Mouse (Mus musculus): Measurements from ENCODE around the gene Coq8a.

DNA sequence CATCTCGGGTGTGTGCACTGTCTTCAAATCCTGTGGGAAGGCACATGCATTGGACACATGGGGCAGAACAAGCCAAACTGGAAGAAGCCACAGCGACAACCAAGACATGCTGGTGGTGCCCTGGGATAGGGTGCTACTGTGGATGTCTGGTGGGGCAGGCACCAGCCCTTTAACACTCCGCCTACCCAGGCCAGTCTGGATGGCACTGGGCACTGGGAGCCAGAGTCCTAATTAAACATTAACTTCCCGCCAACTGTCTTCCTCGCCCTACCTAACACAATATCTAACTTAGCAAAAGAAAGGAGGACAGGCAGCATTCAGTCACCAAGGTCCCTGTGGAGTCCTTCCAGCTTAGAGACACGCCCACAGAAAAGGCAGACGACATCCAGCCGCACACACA, 23.8 kb downstream of the Coq8a start:
- no peak for TF ChIP-seq CTCF (IDR thresholded peaks at IDR 0.05; ENCODE audit: control insufficient read depth, insufficient read depth, insufficient replicate concordance, low read depth, low read length)
- TF ChIP-seq POLR2A (IDR thresholded peaks at IDR 0.05; ENCODE audit: control insufficient read depth, low read depth, low read length) = no peak

All from testis, adult 2 months (tissue).